In genomic region chr8:84197141-84197921, GRCm38 (mm10) we compare ENCODE assay signal across 8 mouse cellular contexts. TPM values are rescaled to one million over a fixed set of nuclear protein-coding genes. Genes with fewer than 3 reads are reported as not detected.
DNase-seq lines count a peak whose midpoint lies in the region; ATAC-seq and TF ChIP-seq lines count a peak whose summit lies in the region.

No protein-coding gene starts in this region.

- H3K9me3 ChIP-seq in intestine, postnatal 0 days (ENCODE audit: control insufficient read depth) = no peaks in the 10 kb centered on the region
- H3K9me3 ChIP-seq in limb, embryonic 15.5 days = no peaks in the 10 kb centered on the region
- no peaks in the 10 kb centered on the region for H3K9me3 ChIP-seq in midbrain, embryonic 15.5 days

- H3K27ac ChIP-seq in intestine, postnatal 0 days (ENCODE audit: low read depth, low read length) = peak overlapping the region; percentile 90
- peak overlapping the region; percentile 99 for H3K27ac ChIP-seq in limb, embryonic 15.5 days
- peak overlapping the region; percentile 77 for H3K27ac ChIP-seq in midbrain, embryonic 15.5 days
- peak overlapping the region; percentile 88 for H3K27ac ChIP-seq in spleen, adult 2 months (ENCODE audit: insufficient read depth, low read length)

- peak overlapping the region; percentile 65 for H3K4me2 ChIP-seq in intestine, postnatal 0 days (replicated peaks; ENCODE audit: low read depth)
- peak overlapping the region; percentile 63 for H3K4me2 ChIP-seq in limb, embryonic 15.5 days
- H3K4me2 ChIP-seq in midbrain, embryonic 15.5 days = peak overlapping the region; percentile 76

- ATAC-seq in intestine, postnatal 0 days = no peak; the same call in 1 of the 2 replicates
- peak; percentile 42 for ATAC-seq in limb, embryonic 15.5 days (ENCODE audit: insufficient number of reproducible peaks, low FRiP score, low TSS enrichment, low read depth)
- ATAC-seq in midbrain, embryonic 15.5 days (replicated peaks) = peak; percentile 18; the same call in 1 of the 2 replicates

- peak; percentile 62 to 65 for DNase-seq in cerebellum, postnatal 14 days
- DNase-seq in cerebellum, adult 11 months = no peak
- peak; percentile 97 for DNase-seq in embryo, embryonic 9.5 days (ENCODE audit: extremely low spot score)
- DNase-seq in heart, adult 18-20 months = peak; percentile 93 to 96
- peak in 1 of 2 experiments; percentile 69 for DNase-seq in spleen, adult 2 months (ENCODE audit: low read depth in 1 of 2, low spot score in 2 of 2)

- 5% methylated on average over 43 of the region's 43 CpGs for WGBS in intestine, postnatal 0 days
- 2% methylated on average over 43 of the region's 43 CpGs for WGBS in limb, embryonic 15.5 days
- 2% methylated on average over 43 of the region's 43 CpGs for WGBS in midbrain, embryonic 15.5 days
- 4% methylated on average over 43 of the region's 43 CpGs for WGBS in spleen, adult 2 months

- H3K36me3 ChIP-seq in intestine, postnatal 0 days (ENCODE audit: control insufficient read depth, insufficient read depth) = no peaks in the 10 kb centered on the region
- H3K36me3 ChIP-seq in limb, embryonic 15.5 days = no peaks in the 10 kb centered on the region
- no peaks in the 10 kb centered on the region for H3K36me3 ChIP-seq in midbrain, embryonic 15.5 days (replicated peaks)
- H3K36me3 ChIP-seq in spleen, adult 2 months (ENCODE audit: control insufficient read depth, insufficient read depth, low read length) = no peaks in the 10 kb centered on the region

- no peak for TF ChIP-seq CTCF in intestine, postnatal 0 days (IDR thresholded peaks at IDR 0.05; ENCODE audit: low read depth)
- no peak for TF ChIP-seq CTCF in spleen, adult 2 months (IDR thresholded peaks at IDR 0.05; ENCODE audit: extremely low read depth, insufficient read depth, insufficient read length, insufficient replicate concordance)

- H3K4me1 ChIP-seq in intestine, postnatal 0 days (replicated peaks; ENCODE audit: control insufficient read depth, insufficient read depth, low read length) = no peaks in the 10 kb centered on the region; the same call in 1 of the 2 replicates
- peaks cover 57% of the 10 kb centered on the region for H3K4me1 ChIP-seq in limb, embryonic 15.5 days
- peaks cover 41% of the 10 kb centered on the region for H3K4me1 ChIP-seq in midbrain, embryonic 15.5 days
- H3K4me1 ChIP-seq in spleen, adult 2 months (ENCODE audit: control insufficient read depth, insufficient read depth, insufficient read length) = peaks cover 30% of the 10 kb centered on the region

- peak overlapping the region; percentile 38 for H3K4me3 ChIP-seq in intestine, postnatal 0 days (ENCODE audit: low read depth, low read length)
- peak overlapping the region; percentile 57 for H3K4me3 ChIP-seq in limb, embryonic 15.5 days
- H3K4me3 ChIP-seq in midbrain, embryonic 15.5 days = peak overlapping the region; percentile 50
- H3K4me3 ChIP-seq in spleen, adult 2 months (ENCODE audit: extremely low read depth, insufficient read depth, insufficient read length) = peak overlapping the region; percentile 58

- H3K27me3 ChIP-seq in intestine, postnatal 0 days (replicated peaks; ENCODE audit: control insufficient read depth, insufficient read depth, low read length) = no peaks in the 10 kb centered on the region
- no peaks in the 10 kb centered on the region for H3K27me3 ChIP-seq in limb, embryonic 15.5 days
- H3K27me3 ChIP-seq in midbrain, embryonic 15.5 days (replicated peaks) = peaks cover 16% of the 10 kb centered on the region
- no peaks in the 10 kb centered on the region for H3K27me3 ChIP-seq in spleen, adult 2 months (ENCODE audit: control insufficient read depth, insufficient read depth, low read length)

- TF ChIP-seq POLR2A in spleen, adult 2 months (IDR thresholded peaks at IDR 0.05; ENCODE audit: low read depth, low read length) = no peak

- peak overlapping the region; percentile 37 for H3K9ac ChIP-seq in intestine, postnatal 0 days (ENCODE audit: low read depth, low read length)
- peak overlapping the region; percentile 53 for H3K9ac ChIP-seq in limb, embryonic 15.5 days
- peak overlapping the region; percentile 11 for H3K9ac ChIP-seq in midbrain, embryonic 15.5 days

RNA-seq across cellular contexts. Expression of gene Nanos3, which starts 12.3 kb away (rescaled TPM):
- 1 to 10 TPM in 1 of 2 experiments, not detected in 1; 1.2 TPM for total RNA-seq in heart, adult 18-20 months (2021)
- 1.6 and 1.8 TPM in 2 replicates for polyA plus RNA-seq in intestine, postnatal 0 days (2015; fragmentation: Nextera tagmentation; extraction: Ambion mirVana)
- 1.8 and 3.0 TPM in 2 replicates for polyA plus RNA-seq in limb, embryonic 15.5 days (2015; fragmentation: Nextera tagmentation; extraction: Ambion mirVana)
- 8.1 and 8.5 TPM in 2 replicates for polyA plus RNA-seq in midbrain, embryonic 15.5 days (2015; fragmentation: Nextera tagmentation; extraction: Ambion mirVana)
- polyA plus RNA-seq in spleen, adult 2 months (2012; rRNA removed) = 1.2 TPM in 1 of 2 replicates, not detected in the other

RNA-seq across cellular contexts. Expression of gene Zswim4, which starts 39.5 kb away (rescaled TPM):
- total RNA-seq in heart, adult 18-20 months (2021) = 1 to 10 TPM; 6.4 to 6.6 TPM
- 3.7 and 3.8 TPM in 2 replicates for polyA plus RNA-seq in intestine, postnatal 0 days (2015; fragmentation: Nextera tagmentation; extraction: Ambion mirVana)
- polyA plus RNA-seq in limb, embryonic 15.5 days (2015; fragmentation: Nextera tagmentation; extraction: Ambion mirVana) = 13.5 and 15.1 TPM in 2 replicates
- 33.2 and 33.3 TPM in 2 replicates for polyA plus RNA-seq in midbrain, embryonic 15.5 days (2015; fragmentation: Nextera tagmentation; extraction: Ambion mirVana)
- 11.3 and 17.5 TPM in 2 replicates for polyA plus RNA-seq in spleen, adult 2 months (2012; rRNA removed)

RNA-seq across cellular contexts. Expression of gene 4930432K21Rik, which starts 49.5 kb away (rescaled TPM):
- under 1 TPM; 0.35 to 0.59 TPM for total RNA-seq in heart, adult 18-20 months (2021)
- polyA plus RNA-seq in intestine, postnatal 0 days (2015; fragmentation: Nextera tagmentation; extraction: Ambion mirVana) = 0.17 and 0.18 TPM in 2 replicates
- 1.1 and 1.3 TPM in 2 replicates for polyA plus RNA-seq in limb, embryonic 15.5 days (2015; fragmentation: Nextera tagmentation; extraction: Ambion mirVana)
- polyA plus RNA-seq in midbrain, embryonic 15.5 days (2015; fragmentation: Nextera tagmentation; extraction: Ambion mirVana) = 2.5 and 2.9 TPM in 2 replicates
- polyA plus RNA-seq in spleen, adult 2 months (2012; rRNA removed) = 1.4 TPM in 2 replicates

RNA-seq across cellular contexts. Expression of gene Cc2d1a, which starts 49.6 kb away (rescaled TPM):
- total RNA-seq in heart, adult 18-20 months (2021) = 10 to 100 TPM; 10.9 to 13.0 TPM
- polyA plus RNA-seq in intestine, postnatal 0 days (2015; fragmentation: Nextera tagmentation; extraction: Ambion mirVana) = 16.2 and 16.9 TPM in 2 replicates
- polyA plus RNA-seq in limb, embryonic 15.5 days (2015; fragmentation: Nextera tagmentation; extraction: Ambion mirVana) = 28.5 and 29.2 TPM in 2 replicates
- polyA plus RNA-seq in midbrain, embryonic 15.5 days (2015; fragmentation: Nextera tagmentation; extraction: Ambion mirVana) = 52.5 and 53.3 TPM in 2 replicates
- polyA plus RNA-seq in spleen, adult 2 months (2012; rRNA removed) = 21.0 and 26.6 TPM in 2 replicates

RNA-seq across cellular contexts. Expression of gene D8Ertd738e, which starts 52.2 kb away (rescaled TPM):
- total RNA-seq in heart, adult 18-20 months (2021) = 100 to 1,000 TPM; 213 to 219 TPM
- polyA plus RNA-seq in intestine, postnatal 0 days (2015; fragmentation: Nextera tagmentation; extraction: Ambion mirVana) = 308 and 309 TPM in 2 replicates
- polyA plus RNA-seq in limb, embryonic 15.5 days (2015; fragmentation: Nextera tagmentation; extraction: Ambion mirVana) = 309 and 325 TPM in 2 replicates
- 225 and 244 TPM in 2 replicates for polyA plus RNA-seq in midbrain, embryonic 15.5 days (2015; fragmentation: Nextera tagmentation; extraction: Ambion mirVana)
- polyA plus RNA-seq in spleen, adult 2 months (2012; rRNA removed) = 68.3 and 88.3 TPM in 2 replicates
